Mouse (Mus musculus) common myeloid progenitor, adult 5-6 weeks (primary cell): ENCODE data around the gene Nck1. TPM values are rescaled to one million over a fixed set of nuclear protein-coding genes. Genes with fewer than 3 reads are reported as not detected.

Experiments
- total RNA-seq: library from RNA; stranded (forward); fragments of 200-1000, 187-1606 nt; gene quantifications from 2 replicates; pipeline ENCODE4 v1.2.3, GENCODE M21; 2017

The Nck1 gene
- total RNA-seq, 1 experiment from 2014 or later = 39.1 TPM

Other genes starting within 250 kb of the Nck1 start
- gene Il20rb, start 59.3 kb downstream of the Nck1 start, total RNA-seq = 1.6 and 2.3 TPM in 2 replicates
- gene Slc35g2, start 25.0 kb upstream of the Nck1 start, total RNA-seq = not detected in 2 replicates
- 101 and 133 TPM in 2 replicates for gene Stag1, start 51.7 kb upstream of the Nck1 start, total RNA-seq